Mouse (Mus musculus) embryonic facial prominence, embryonic 14.5 days (tissue): ENCODE results near the gene M1ap. TPM values are rescaled to one million over a fixed set of nuclear protein-coding genes. Genes with fewer than 3 reads are reported as not detected.

Experiments
- ATAC-seq: fragments of 200-750 bp; cut with Nextera tagmentation; 2 replicates; pipeline ENCODE4 v1.8.0; 2017; ENCODE audit warnings: low read depth, moderate number of reproducible peaks, moderate TSS enrichment
- DNase-seq: peaks from one replicate; pipeline ENCODE4 v3.0.0-alpha.2; 2015; ENCODE audit warnings: low spot score
- H3K27ac ChIP-seq: fragments of 300-500 bp; sonication (generic); replicated peaks from 2 replicates; pipeline ENCODE4 v1.5.1; 2014; ENCODE audit warnings: low read depth, mild to moderate bottlenecking, low read length, moderate library complexity
- H3K27me3 ChIP-seq: fragments of 300-500 bp; sonication (generic); replicated peaks from 2 replicates; pipeline ENCODE4 v1.6.1; 2014; ENCODE audit warnings: low read length; ENCODE audit not compliant: control insufficient read depth, insufficient read depth
- H3K36me3 ChIP-seq: fragments of 300-500 bp; sonication (generic); 2 replicates; pipeline ENCODE4 v1.6.1; 2014; ENCODE audit warnings: low read length, mixed read lengths; ENCODE audit not compliant: control insufficient read depth, insufficient read depth
- H3K4me1 ChIP-seq: fragments of 300-500 bp; sonication (generic); 2 replicates; pipeline ENCODE4 v1.6.1; 2014; ENCODE audit warnings: antibody characterized with exemption, low read length; ENCODE audit not compliant: control insufficient read depth, insufficient read depth
- H3K4me2 ChIP-seq: fragments of 300-500 bp; sonication (generic); 2 replicates; pipeline ENCODE4 v1.6.1; 2014; ENCODE audit warnings: low read depth, mild to moderate bottlenecking, low read length, moderate library complexity, mixed read lengths
- H3K4me3 ChIP-seq: fragments of 300-500 bp; sonication (generic); 2 replicates; pipeline ENCODE4 v1.5.1; 2014; ENCODE audit warnings: low read depth, mild to moderate bottlenecking, low read length
- H3K9ac ChIP-seq: fragments of 300-500 bp; sonication (generic); 2 replicates; pipeline ENCODE4 v1.6.1; 2014; ENCODE audit warnings: low read depth, mild to moderate bottlenecking, low read length, moderate library complexity, mixed read lengths
- H3K9me3 ChIP-seq: fragments of 300-500 bp; sonication (generic); 2 replicates; pipeline ENCODE4 v1.6.1; 2016; ENCODE audit warnings: low read length; ENCODE audit not compliant: control insufficient read depth
- WGBS: fragments of 180-500 bp; shearing (Covaris S2); extraction: QIAGEN DNeasy Blood & Tissue Kit; methylation state at CpG from one replicate; pipeline ENCODE4 v1.1.7; 2014; 5-methylcytosine and 5-hydroxymethylcytosine counted together
- polyA plus RNA-seq: library from polyadenylated mRNA; unstranded; fragments of >200 nt; fragmentation: Nextera tagmentation; extraction: Ambion mirVana; gene quantifications from 2 replicates; pipeline ENCODE4 v1.2.1, GENCODE M21; 2014

The M1ap gene
- polyA plus RNA-seq, 1 experiment from 2014 or later = 0.65 TPM

- H3K9me3 ChIP-seq = no peaks in the 10 kb centered on the region
- H3K4me2 ChIP-seq = peak overlapping the region; percentile 23; the same call in 1 of the 2 replicates
- WGBS = 52% methylated on average over 7 of the region's 7 CpGs
- DNase-seq (peak; percentile 48), ATAC-seq (no peak)
- H3K36me3 ChIP-seq = no peaks in the 10 kb centered on the region
- no peak overlapping the region for H3K4me3 ChIP-seq
- H3K27me3 ChIP-seq = no peaks in the 10 kb centered on the region
- no peak overlapping the region for H3K27ac ChIP-seq
- no peaks in the 10 kb centered on the region for H3K4me1 ChIP-seq
- peak overlapping the region; percentile 32; the same call in 1 of the 2 replicates for H3K9ac ChIP-seq
These were observed 50.9 kb downstream of the M1ap start for GRCm38 (mm10) chr6:82997511-82998102.

GRCm38 (mm10) chr6:82998326-82998725, 51.6 kb downstream of the M1ap start:
- Histone ChIP-seq H3K4me2 (no peak overlapping the region), H3K9me3 (no peaks in the 10 kb centered on the region), H3K4me1 (no peaks in the 10 kb centered on the region), H3K9ac (no peak overlapping the region), H3K27me3 (no peaks in the 10 kb centered on the region), H3K36me3 (no peaks in the 10 kb centered on the region), H3K4me3 (no peak overlapping the region), H3K27ac (no peak overlapping the region)
- no peak for ATAC-seq
- DNase-seq = no peak
- 70% methylated on average over 4 of the region's 4 CpGs for WGBS

- H3K27me3 ChIP-seq = no peaks in the 10 kb centered on the region
- no peak overlapping the region for H3K4me2 ChIP-seq
- no peak overlapping the region for H3K9ac ChIP-seq
- H3K4me1 ChIP-seq = 0 out of 2 replicates have a peak, but pooled peaks cover 7% of the 10 kb centered on the region
- ATAC-seq (no peak; the same call in 1 of the 2 replicates), DNase-seq (peak; percentile 43)
- no peak overlapping the region for H3K4me3 ChIP-seq
- H3K9me3 ChIP-seq = no peaks in the 10 kb centered on the region
- no peaks in the 10 kb centered on the region for H3K36me3 ChIP-seq
- peak overlapping the region; percentile 65 for H3K27ac ChIP-seq
- 29% methylated on average over 8 of the region's 8 CpGs for WGBS
These were observed 53.3 kb downstream of the M1ap start for GRCm38 (mm10) chr6:82999986-83000385.

GRCm38 (mm10) chr6:83003082-83003481, 56.4 kb downstream of the M1ap start:
- Histone ChIP-seq H3K4me3 (no peak overlapping the region), H3K4me2 (no peak overlapping the region), H3K27ac (no peak overlapping the region), H3K27me3 (no peaks in the 10 kb centered on the region), H3K9ac (no peak overlapping the region), H3K36me3 (no peaks in the 10 kb centered on the region), H3K4me1 (0 out of 2 replicates have a peak, but pooled peaks cover 7% of the 10 kb centered on the region), H3K9me3 (no peaks in the 10 kb centered on the region)
- no peak for ATAC-seq
- DNase-seq = no peak
- WGBS = 87% methylated on average over 1 of the region's 1 CpGs

- H3K9me3 ChIP-seq = no peaks in the 10 kb centered on the region
- no peak overlapping the region for H3K4me2 ChIP-seq
- ATAC-seq (no peak), DNase-seq (no peak)
- H3K36me3 ChIP-seq = no peaks in the 10 kb centered on the region
- H3K27me3 ChIP-seq = no peaks in the 10 kb centered on the region
- H3K9ac ChIP-seq = no peak overlapping the region
- H3K4me3 ChIP-seq = no peak overlapping the region
- WGBS = 89% methylated on average over 5 of the region's 5 CpGs
- no peak overlapping the region for H3K27ac ChIP-seq
- 0 out of 2 replicates have a peak, but pooled peaks cover 7% of the 10 kb centered on the region for H3K4me1 ChIP-seq
These were observed 57.1 kb downstream of the M1ap start for GRCm38 (mm10) chr6:83003850-83004249.

- DNase-seq (no peak), ATAC-seq (no peak)
- Histone ChIP-seq H3K4me2 (no peak overlapping the region), H3K27me3 (no peaks in the 10 kb centered on the region), H3K36me3 (no peaks in the 10 kb centered on the region), H3K27ac (no peak overlapping the region), H3K9ac (no peak overlapping the region), H3K9me3 (no peaks in the 10 kb centered on the region), H3K4me3 (no peak overlapping the region), H3K4me1 (0 out of 2 replicates have a peak, but pooled peaks cover 7% of the 10 kb centered on the region)
- 66% methylated on average over 2 of the region's 2 CpGs for WGBS
These were observed 57.6 kb downstream of the M1ap start for GRCm38 (mm10) chr6:83004309-83004708.

- Histone ChIP-seq H3K4me1 (0 out of 2 replicates have a peak, but pooled peaks cover 7% of the 10 kb centered on the region), H3K36me3 (no peaks in the 10 kb centered on the region), H3K4me3 (no peak overlapping the region), H3K4me2 (no peak overlapping the region), H3K9ac (no peak overlapping the region), H3K9me3 (no peaks in the 10 kb centered on the region), H3K27me3 (no peaks in the 10 kb centered on the region), H3K27ac (no peak overlapping the region; the same call in 1 of the 2 replicates)
- DNase-seq (peak; percentile 55), ATAC-seq (no peak)
- 36% methylated on average over 7 of the region's 7 CpGs for WGBS
These were observed 58.2 kb downstream of the M1ap start for GRCm38 (mm10) chr6:83004872-83005271.

- ATAC-seq (no peak), DNase-seq (no peak)
- H3K27ac ChIP-seq = no peak overlapping the region
- H3K4me1 ChIP-seq = 0 out of 2 replicates have a peak, but pooled peaks cover 7% of the 10 kb centered on the region
- H3K4me3 ChIP-seq = no peak overlapping the region
- no peak overlapping the region for H3K9ac ChIP-seq
- H3K27me3 ChIP-seq = no peaks in the 10 kb centered on the region
- H3K9me3 ChIP-seq = no peaks in the 10 kb centered on the region
- WGBS = 77% methylated on average over 10 of the region's 10 CpGs
- no peak overlapping the region for H3K4me2 ChIP-seq
- no peaks in the 10 kb centered on the region for H3K36me3 ChIP-seq
These were observed 58.8 kb downstream of the M1ap start for GRCm38 (mm10) chr6:83005444-83006011.

- Histone ChIP-seq H3K9ac (no peak overlapping the region), H3K9me3 (no peaks in the 10 kb centered on the region), H3K36me3 (no peaks in the 10 kb centered on the region), H3K27ac (no peak overlapping the region), H3K4me1 (0 out of 2 replicates have a peak, but pooled peaks cover 7% of the 10 kb centered on the region), H3K4me3 (no peak overlapping the region), H3K4me2 (no peak overlapping the region), H3K27me3 (no peaks in the 10 kb centered on the region)
- 78% methylated on average over 6 of the region's 6 CpGs for WGBS
- ATAC-seq (no peak), DNase-seq (no peak)
These were observed 59.4 kb downstream of the M1ap start for GRCm38 (mm10) chr6:83006114-83006513.
